Comparison of ENCODE assay signal across 8 mouse cellular contexts in genomic region chr10:80843931-80844547, GRCm38 (mm10). TPM values are rescaled to one million over a fixed set of nuclear protein-coding genes. Genes with fewer than 3 reads are reported as not detected.
DNase-seq lines count a peak whose midpoint lies in the region; ATAC-seq and TF ChIP-seq lines count a peak whose summit lies in the region.

Lingo3 (minus strand) TSS chr10:80844039.

- peak within 1 kb of the TSS; percentile 47 for H3K4me3 ChIP-seq in heart, embryonic 11.5 days (ENCODE audit: low read depth, low read length)
- peak within 1 kb of the TSS; percentile 47 for H3K4me3 ChIP-seq in forebrain, embryonic 12.5 days (replicated peaks)
- peak within 1 kb of the TSS; percentile 48 for H3K4me3 ChIP-seq in intestine, embryonic 16.5 days (ENCODE audit: low read length)
- H3K4me3 ChIP-seq in stomach, postnatal 0 days (ENCODE audit: low read depth, low read length) = peak within 1 kb of the TSS; percentile 41

- peaks cover 55% of the 10 kb centered on the region for H3K27me3 ChIP-seq in heart, embryonic 11.5 days (ENCODE audit: control insufficient read depth, insufficient read depth, low read length)
- H3K27me3 ChIP-seq in forebrain, embryonic 12.5 days = peaks cover 56% of the 10 kb centered on the region
- H3K27me3 ChIP-seq in intestine, embryonic 16.5 days (replicated peaks; ENCODE audit: control insufficient read depth, insufficient read depth, low read length) = peaks cover 30% of the 10 kb centered on the region
- peaks cover 4% of the 10 kb centered on the region; the same call in 1 of the 2 replicates for H3K27me3 ChIP-seq in stomach, postnatal 0 days (ENCODE audit: control insufficient read depth, insufficient read depth, low read length)

- H3K36me3 ChIP-seq in heart, embryonic 11.5 days (ENCODE audit: control insufficient read depth, insufficient read depth, low read length) = no peaks in the 10 kb centered on the region
- H3K36me3 ChIP-seq in forebrain, embryonic 12.5 days (replicated peaks) = no peaks in the 10 kb centered on the region
- H3K36me3 ChIP-seq in intestine, embryonic 16.5 days (ENCODE audit: control insufficient read depth, insufficient read depth, low read length) = no peaks in the 10 kb centered on the region
- no peaks in the 10 kb centered on the region for H3K36me3 ChIP-seq in stomach, postnatal 0 days (ENCODE audit: control insufficient read depth, insufficient read depth, low read length)

- peak within 1 kb of the TSS; percentile 64 for H3K9ac ChIP-seq in heart, embryonic 11.5 days (ENCODE audit: low read depth, low read length)
- peak within 1 kb of the TSS; percentile 61 for H3K9ac ChIP-seq in forebrain, embryonic 12.5 days
- H3K9ac ChIP-seq in intestine, embryonic 16.5 days (ENCODE audit: low read depth, low read length) = peak within 1 kb of the TSS; percentile 48
- peak within 1 kb of the TSS; percentile 43; the same call in 1 of the 2 replicates for H3K9ac ChIP-seq in stomach, postnatal 0 days (ENCODE audit: low read length)

- no peak for ATAC-seq in heart, embryonic 11.5 days (replicated peaks; ENCODE audit: insufficient number of reproducible peaks, low FRiP score, low TSS enrichment)
- no peak for ATAC-seq in forebrain, embryonic 12.5 days (ENCODE audit: low FRiP score)
- peak; percentile 36; the same call in 1 of the 2 replicates for ATAC-seq in intestine, embryonic 16.5 days
- 0 out of 2 replicates have a peak, but pooled peaks have one; percentile 7 for ATAC-seq in megakaryocyte-erythroid progenitor cell, adult 5-6 weeks (replicated peaks; ENCODE audit: low FRiP score, low TSS enrichment, poor library complexity, severe bottlenecking)
- ATAC-seq in stomach, postnatal 0 days (ENCODE audit: low FRiP score, low TSS enrichment) = 0 out of 2 replicates have a peak, but pooled peaks have one; percentile 9

- no peak for DNase-seq in heart, postnatal 36 days
- peak; percentile 49 for DNase-seq in adrenal gland, postnatal 25 days
- DNase-seq in stomach, postnatal 0 days (ENCODE audit: low spot score) = no peak
- no peak for DNase-seq in lung, postnatal 10 days

- intact Hi-C loops in heart, postnatal 36 days (cut with DNase I) = no loop called here

- H3K27ac ChIP-seq in heart, embryonic 11.5 days (ENCODE audit: low read depth, low read length) = no peak within 1 kb of the TSS
- H3K27ac ChIP-seq in forebrain, embryonic 12.5 days = no peak within 1 kb of the TSS
- no peak within 1 kb of the TSS for H3K27ac ChIP-seq in intestine, embryonic 16.5 days (ENCODE audit: low read length)
- H3K27ac ChIP-seq in stomach, postnatal 0 days (replicated peaks) = no peak within 1 kb of the TSS

- H3K4me2 ChIP-seq in heart, embryonic 11.5 days = peak within 1 kb of the TSS; percentile 79
- peak within 1 kb of the TSS; percentile 84 for H3K4me2 ChIP-seq in forebrain, embryonic 12.5 days
- H3K4me2 ChIP-seq in intestine, embryonic 16.5 days (ENCODE audit: low read depth, low read length) = peak within 1 kb of the TSS; percentile 77
- H3K4me2 ChIP-seq in stomach, postnatal 0 days (replicated peaks; ENCODE audit: low read depth) = peak within 1 kb of the TSS; percentile 62

- H3K9me3 ChIP-seq in heart, embryonic 11.5 days (replicated peaks; ENCODE audit: control insufficient read depth, low read length) = no peaks in the 10 kb centered on the region
- no peaks in the 10 kb centered on the region for H3K9me3 ChIP-seq in forebrain, embryonic 12.5 days
- H3K9me3 ChIP-seq in intestine, embryonic 16.5 days (ENCODE audit: control insufficient read depth, low read length) = no peaks in the 10 kb centered on the region
- no peaks in the 10 kb centered on the region for H3K9me3 ChIP-seq in stomach, postnatal 0 days (ENCODE audit: control insufficient read depth, low read length)

- TF ChIP-seq CTCF in stomach, postnatal 0 days (IDR thresholded peaks at IDR 0.05; ENCODE audit: low read depth) = no peak

- H3K4me1 ChIP-seq in heart, embryonic 11.5 days (ENCODE audit: control insufficient read depth, insufficient read depth, low read length) = peaks cover 10% of the 10 kb centered on the region
- H3K4me1 ChIP-seq in forebrain, embryonic 12.5 days = peaks cover 15% of the 10 kb centered on the region
- H3K4me1 ChIP-seq in intestine, embryonic 16.5 days (ENCODE audit: control insufficient read depth, insufficient read depth, low read length) = peaks cover 9% of the 10 kb centered on the region
- 0 out of 2 replicates have a peak, but pooled peaks cover 2% of the 10 kb centered on the region for H3K4me1 ChIP-seq in stomach, postnatal 0 days (replicated peaks; ENCODE audit: control insufficient read depth, insufficient read depth)

- 6% methylated on average over 40 of the region's 51 CpGs for WGBS in heart, embryonic 11.5 days (ENCODE audit: insufficient replicate concordance)
- WGBS in forebrain, embryonic 12.5 days = 6% methylated on average over 38 of the region's 51 CpGs
- 7% methylated on average over 31 of the region's 51 CpGs for WGBS in intestine, embryonic 16.5 days
- 5% methylated on average over 41 of the region's 51 CpGs for WGBS in stomach, postnatal 0 days

- TF ChIP-seq EP300 in stomach, postnatal 0 days (optimal IDR thresholded peaks at IDR 0.05) = no peak

RNA-seq across cellular contexts. Expression of gene Lingo3, which starts in this region (rescaled TPM):
- 0.14 TPM in 1 of 2 replicates, not detected in the other for polyA plus RNA-seq in heart, embryonic 11.5 days (2014; fragmentation: Nextera tagmentation; extraction: Ambion mirVana)
- 1 to 10 TPM; 6.4 to 8.9 TPM for total RNA-seq in heart, postnatal 36 days (2021)
- 3.5 and 5.1 TPM in 2 replicates for total RNA-seq in adrenal gland, postnatal 25 days (2021)
- 1.5 and 1.7 TPM in 2 replicates for polyA plus RNA-seq in forebrain, embryonic 12.5 days (2016; fragmentation: Nextera tagmentation; extraction: Ambion mirVana)
- 0.07 and 0.10 TPM in 2 replicates for polyA plus RNA-seq in intestine, embryonic 16.5 days (2015; fragmentation: Nextera tagmentation; extraction: Ambion mirVana)
- 1.6 TPM in 1 of 2 replicates, not detected in the other for total RNA-seq in megakaryocyte-erythroid progenitor cell, adult 5-6 weeks (2014; fragmentation: Nextera tagmentation)
- not detected in 2 replicates for total RNA-seq in megakaryocyte-erythroid progenitor cell, adult 5-6 weeks (2017)
- polyA plus RNA-seq in stomach, postnatal 0 days (2015; fragmentation: Nextera tagmentation; extraction: Ambion mirVana) = 0.12 and 0.17 TPM in 2 replicates

Comparison
In these comparisons a context has a peak if more than half of its experiments do, and no peak if none do; other contexts are left out.
1. Peak in ATAC-seq, H3K4me3 ChIP-seq, H3K9ac ChIP-seq and H3K4me2 ChIP-seq in intestine, embryonic 16.5 days; RNA of the gene not detected or under 1 TPM.
2. Peak in ATAC-seq, H3K4me3 ChIP-seq, H3K9ac ChIP-seq and H3K4me2 ChIP-seq in stomach, postnatal 0 days; RNA of the gene not detected or under 1 TPM.